Mouse (Mus musculus): ENCODE results near the gene Rpl10a. TPM values are rescaled to one million over a fixed set of nuclear protein-coding genes. Genes with fewer than 3 reads are reported as not detected.

The Rpl10a gene
- total and polyA plus RNA-seq, 2 experiments from 2014 or later, result 255 to 939 TPM

GRCm38 (mm10) chr17:28290262-28290661 lies 38.0 kb upstream of the Rpl10a start:
- no peak overlapping the region for H3K4me3 ChIP-seq (ENCODE audit: low read depth, low read length)
- WGBS, result 52% methylated on average over 3 of the region's 3 CpGs
- no peaks in the 10 kb centered on the region for H3K36me3 ChIP-seq (replicated peaks; ENCODE audit: control insufficient read depth, insufficient read depth, low read length)
- H3K27me3 ChIP-seq (ENCODE audit: control insufficient read depth, insufficient read depth, low read length), result no peaks in the 10 kb centered on the region
- H3K9me3 ChIP-seq (replicated peaks; ENCODE audit: control insufficient read depth, low read length), result no peaks in the 10 kb centered on the region
- no peak for TF ChIP-seq CTCF (IDR thresholded peaks at IDR 0.05; ENCODE audit: low read depth)
- no peak for TF ChIP-seq EP300 (IDR thresholded peaks at IDR 0.05; ENCODE audit: low read depth)
- no peak for ATAC-seq (ENCODE audit: insufficient read depth, low read depth)
- H3K27ac ChIP-seq (ENCODE audit: low read depth), result no peak overlapping the region
- H3K4me2 ChIP-seq (ENCODE audit: low read depth, low read length), result no peak overlapping the region
- no peaks in the 10 kb centered on the region for H3K4me1 ChIP-seq (ENCODE audit: control insufficient read depth, insufficient read depth)
- no peak overlapping the region for H3K9ac ChIP-seq (replicated peaks; ENCODE audit: low read depth, low read length)
- DNase-seq (ENCODE audit: low spot score), result no peak

- H3K4me2 ChIP-seq (ENCODE audit: low read depth, low read length), result no peak overlapping the region
- no peaks in the 10 kb centered on the region for H3K9me3 ChIP-seq (replicated peaks; ENCODE audit: control insufficient read depth, low read length)
- no peaks in the 10 kb centered on the region for H3K4me1 ChIP-seq (ENCODE audit: control insufficient read depth, insufficient read depth)
- H3K27ac ChIP-seq (ENCODE audit: low read depth), result no peak overlapping the region
- DNase-seq (ENCODE audit: low spot score), result no peak
- WGBS, result 65% methylated on average over 11 of the region's 11 CpGs
- ATAC-seq (ENCODE audit: insufficient read depth, low read depth), result no peak
- no peaks in the 10 kb centered on the region for H3K36me3 ChIP-seq (replicated peaks; ENCODE audit: control insufficient read depth, insufficient read depth, low read length)
- no peaks in the 10 kb centered on the region for H3K27me3 ChIP-seq (ENCODE audit: control insufficient read depth, insufficient read depth, low read length)
- no peak overlapping the region for H3K4me3 ChIP-seq (ENCODE audit: low read depth, low read length)
- TF ChIP-seq CTCF (IDR thresholded peaks at IDR 0.05; ENCODE audit: low read depth), result no peak
- TF ChIP-seq EP300 (IDR thresholded peaks at IDR 0.05; ENCODE audit: low read depth), result no peak
- H3K9ac ChIP-seq (replicated peaks; ENCODE audit: low read depth, low read length), result no peak overlapping the region
Measured at GRCm38 (mm10) chr17:28290671-28291070, 37.6 kb upstream of the Rpl10a start.

- no peak for ATAC-seq (ENCODE audit: insufficient read depth, low read depth)
- Histone ChIP-seq H3K4me1 (ENCODE audit: control insufficient read depth, insufficient read depth) (no peaks in the 10 kb centered on the region), H3K36me3 (replicated peaks; ENCODE audit: control insufficient read depth, insufficient read depth, low read length) (no peaks in the 10 kb centered on the region), H3K9me3 (replicated peaks; ENCODE audit: control insufficient read depth, low read length) (no peaks in the 10 kb centered on the region), H3K4me2 (ENCODE audit: low read depth, low read length) (no peak overlapping the region), H3K27ac (ENCODE audit: low read depth) (no peak overlapping the region), H3K4me3 (ENCODE audit: low read depth, low read length) (no peak overlapping the region), H3K9ac (replicated peaks; ENCODE audit: low read depth, low read length) (no peak overlapping the region), H3K27me3 (ENCODE audit: control insufficient read depth, insufficient read depth, low read length) (no peaks in the 10 kb centered on the region)
- TF ChIP-seq CTCF (IDR thresholded peaks at IDR 0.05; ENCODE audit: low read depth) (no peak), EP300 (IDR thresholded peaks at IDR 0.05; ENCODE audit: low read depth) (no peak)
- no peak for DNase-seq (ENCODE audit: low spot score)
- WGBS, result 76% methylated on average over 7 of the region's 7 CpGs
Measured at GRCm38 (mm10) chr17:28291346-28291745, 36.9 kb upstream of the Rpl10a start.

DNA sequence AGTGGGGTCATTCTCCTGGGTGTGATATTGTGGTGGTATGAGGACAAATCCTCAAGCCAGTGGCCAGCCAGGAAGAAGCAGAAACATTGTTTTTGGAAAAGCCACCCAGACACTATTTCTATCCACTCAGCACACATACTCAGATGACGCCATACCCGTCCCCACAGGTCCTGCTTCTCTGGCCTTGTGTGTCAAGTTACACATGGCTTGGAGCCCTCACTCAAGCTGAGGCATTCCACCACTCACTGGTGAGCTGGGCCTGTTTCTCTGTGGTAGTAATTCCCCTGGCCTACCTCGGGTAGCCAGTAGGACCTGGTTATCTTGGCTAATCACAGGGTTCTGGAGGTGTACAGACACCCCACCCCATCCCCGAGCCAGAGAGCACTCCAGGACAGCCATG lies 34.6 kb upstream of the Rpl10a start:
- WGBS, result 63% methylated on average over 4 of the region's 4 CpGs
- DNase-seq (ENCODE audit: low spot score), result no peak
- Histone ChIP-seq H3K27ac (ENCODE audit: low read depth) (no peak overlapping the region), H3K9me3 (replicated peaks; ENCODE audit: control insufficient read depth, low read length) (no peaks in the 10 kb centered on the region), H3K36me3 (replicated peaks; ENCODE audit: control insufficient read depth, insufficient read depth, low read length) (peaks cover 15% of the 10 kb centered on the region), H3K27me3 (ENCODE audit: control insufficient read depth, insufficient read depth, low read length) (no peaks in the 10 kb centered on the region), H3K4me1 (ENCODE audit: control insufficient read depth, insufficient read depth) (no peaks in the 10 kb centered on the region), H3K4me2 (ENCODE audit: low read depth, low read length) (no peak overlapping the region), H3K9ac (replicated peaks; ENCODE audit: low read depth, low read length) (no peak overlapping the region), H3K4me3 (ENCODE audit: low read depth, low read length) (no peak overlapping the region)
- TF ChIP-seq EP300 (IDR thresholded peaks at IDR 0.05; ENCODE audit: low read depth) (no peak), CTCF (IDR thresholded peaks at IDR 0.05; ENCODE audit: low read depth) (no peak)
- no peak for ATAC-seq (ENCODE audit: insufficient read depth, low read depth)

- H3K9ac ChIP-seq (replicated peaks; ENCODE audit: low read depth, low read length), result no peak overlapping the region
- H3K4me3 ChIP-seq (ENCODE audit: low read depth, low read length), result no peak overlapping the region
- no peak for ATAC-seq (ENCODE audit: insufficient read depth, low read depth)
- H3K27me3 ChIP-seq (ENCODE audit: control insufficient read depth, insufficient read depth, low read length), result no peaks in the 10 kb centered on the region
- WGBS, result 70% methylated on average over 17 of the region's 17 CpGs
- DNase-seq (ENCODE audit: low spot score), result no peak
- H3K27ac ChIP-seq (ENCODE audit: low read depth), result no peak overlapping the region
- no peak overlapping the region for H3K4me2 ChIP-seq (ENCODE audit: low read depth, low read length)
- peaks cover 24% of the 10 kb centered on the region for H3K36me3 ChIP-seq (replicated peaks; ENCODE audit: control insufficient read depth, insufficient read depth, low read length)
- TF ChIP-seq CTCF (IDR thresholded peaks at IDR 0.05; ENCODE audit: low read depth), result no peak
- no peak for TF ChIP-seq EP300 (IDR thresholded peaks at IDR 0.05; ENCODE audit: low read depth)
- H3K4me1 ChIP-seq (ENCODE audit: control insufficient read depth, insufficient read depth), result no peaks in the 10 kb centered on the region
- no peaks in the 10 kb centered on the region for H3K9me3 ChIP-seq (replicated peaks; ENCODE audit: control insufficient read depth, low read length)
Measured at GRCm38 (mm10) chr17:28294449-28295333, 33.6 kb upstream of the Rpl10a start.
